Mouse (Mus musculus) E14TG2a.4 (cell line): ENCODE results near the gene Pitpna.

Experiments used
- CTCF ChIP-seq: conservative IDR thresholded peaks from 2 replicates; pipeline ENCODE4 v1.5.1; 2014; ENCODE audit warnings: low read length
- POU5F1 ChIP-seq: IDR thresholded peaks from 2 replicates; pipeline ENCODE4 v1.6.1; 2014; ENCODE audit warnings: low read length, borderline replicate concordance

DNA sequence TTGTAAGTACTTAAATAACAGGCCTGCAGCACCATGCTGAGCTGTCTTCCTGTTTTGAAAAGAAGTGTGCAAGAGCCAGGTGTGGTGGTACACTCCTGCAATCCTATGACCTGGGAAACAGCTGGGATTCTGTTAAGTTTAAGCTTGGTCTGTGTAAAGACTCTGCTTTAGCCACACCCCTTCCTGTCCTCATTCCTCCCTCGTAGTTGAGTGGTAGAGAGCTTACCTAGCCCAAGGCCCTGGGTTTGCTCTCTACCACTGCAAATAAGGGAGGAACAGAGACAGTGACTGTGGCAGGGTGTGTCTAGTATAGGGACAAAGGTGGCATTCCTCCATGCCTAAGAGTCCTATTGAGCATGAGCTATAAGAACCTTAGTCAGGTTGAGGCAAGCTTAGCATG is 17.4 kb downstream of the Pitpna start:
- no peak for TF ChIP-seq CTCF
- TF ChIP-seq POU5F1: no peak
